Comparison of ENCODE assay signal across 11 mouse cellular contexts in the genomic region with DNA sequence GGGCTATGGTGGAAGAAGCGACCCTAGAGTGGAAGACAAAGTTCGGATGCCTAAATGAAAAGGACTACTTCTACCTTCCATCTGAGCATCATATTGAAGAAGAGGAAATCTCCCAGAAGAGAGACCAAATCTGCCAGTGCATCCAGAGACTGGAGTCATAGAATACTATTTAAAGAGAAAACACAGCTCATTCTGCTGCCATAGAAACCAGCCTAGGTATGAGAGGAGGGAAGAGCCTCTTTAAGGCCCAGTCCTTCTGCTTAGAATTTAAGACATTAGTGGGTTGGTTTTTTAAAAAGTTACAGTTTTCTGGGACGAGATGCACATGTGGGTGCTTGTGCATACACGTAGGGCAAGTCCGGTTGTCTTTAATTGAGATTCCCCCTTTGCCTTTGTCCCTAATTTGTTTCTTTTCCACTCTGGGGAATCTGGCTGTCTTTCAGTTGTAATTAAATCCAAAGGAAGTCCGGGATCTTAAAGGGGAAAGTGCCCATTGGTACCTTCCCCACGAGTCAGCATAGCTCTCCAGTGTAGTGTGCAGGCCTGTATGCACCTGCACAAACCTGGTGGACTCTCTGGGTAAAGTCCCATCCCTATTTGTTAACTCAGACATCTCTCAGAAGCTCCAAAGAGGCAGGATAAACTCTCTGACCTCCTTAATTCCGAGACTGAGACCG. TPM values are rescaled to one million over a fixed set of nuclear protein-coding genes. Genes with fewer than 3 reads are reported as not detected.
DNase-seq lines count a peak whose midpoint lies in the region; ATAC-seq and TF ChIP-seq lines count a peak whose summit lies in the region.
"Had no signal": no experiment of that assay in that cellular context is flagged by ENCODE, and none has a peak within 500 bp of the region (broad histone marks: within the 10 kb centered on the region; RNA-seq: fewer than 3 reads in every experiment).

No protein-coding gene starts in this region.

- no peaks in the 10 kb centered on the region for H3K36me3 ChIP-seq in heart, embryonic 15.5 days
- no peaks in the 10 kb centered on the region for H3K36me3 ChIP-seq in embryonic facial prominence, embryonic 10.5 days (replicated peaks)
- no peaks in the 10 kb centered on the region for H3K36me3 ChIP-seq in limb, embryonic 10.5 days

- peak overlapping the region; percentile 47 for H3K27ac ChIP-seq in heart, embryonic 15.5 days
- H3K27ac ChIP-seq in embryonic facial prominence, embryonic 10.5 days (replicated peaks): peak overlapping the region; percentile 40; the same call in 1 of the 2 replicates
- H3K27ac ChIP-seq in limb, embryonic 10.5 days: 0 out of 2 replicates have a peak overlapping the region, but pooled peaks have one; percentile 22

- 0 out of 2 replicates have a peak overlapping the region, but pooled peaks have one; percentile 9 for H3K9ac ChIP-seq in heart, embryonic 15.5 days
- H3K9ac ChIP-seq: liver, postnatal 0 days had no signal

- no peaks in the 10 kb centered on the region for H3K27me3 ChIP-seq in heart, embryonic 15.5 days
- peaks cover 33% of the 10 kb centered on the region for H3K27me3 ChIP-seq in embryonic facial prominence, embryonic 10.5 days (replicated peaks; ENCODE audit: low read depth, poor library complexity, severe bottlenecking)
- H3K27me3 ChIP-seq in limb, embryonic 10.5 days (ENCODE audit: low read depth, poor library complexity, severe bottlenecking): 0 out of 2 replicates have a peak, but pooled peaks cover 5% of the 10 kb centered on the region

- peaks cover 55% of the 10 kb centered on the region for H3K4me1 ChIP-seq in heart, embryonic 15.5 days (replicated peaks)
- H3K4me1 ChIP-seq in lung, adult 2 months (ENCODE audit: control insufficient read depth, insufficient read depth, low read length): peaks cover 7% of the 10 kb centered on the region
- H3K4me1 ChIP-seq in embryonic facial prominence, embryonic 10.5 days: peaks cover 59% of the 10 kb centered on the region
- peaks cover 44% of the 10 kb centered on the region for H3K4me1 ChIP-seq in limb, embryonic 10.5 days

- no peak for TF ChIP-seq POLR2A in lung, adult 2 months (IDR thresholded peaks at IDR 0.05; ENCODE audit: borderline replicate concordance, extremely low read depth, low read depth, low read length)

- DNase-seq in heart, adult 8-10 months (ENCODE audit: low spot score): no peak
- DNase-seq in lung, adult 2 months: no peak
- no peak for DNase-seq in lung, postnatal 25 days (ENCODE audit: low spot score)
- DNase-seq in embryonic facial prominence, embryonic 10.5 days (ENCODE audit: low spot score): no peak
- no peak for DNase-seq in limb, embryonic 10.5 days (ENCODE audit: low spot score)
- no peak for DNase-seq in right cerebral cortex, postnatal 36 days (ENCODE audit: low spot score in 2 of 2)
- DNase-seq: left cerebral cortex, postnatal 4 days; liver, postnatal 0 days; thymus, postnatal 25 days had no signal

- no peak overlapping the region for H3K4me3 ChIP-seq in heart, embryonic 15.5 days
- H3K4me3 ChIP-seq in lung, adult 2 months (replicated peaks; ENCODE audit: extremely low read depth, low read depth, low read length): peak overlapping the region; percentile 14
- no peak overlapping the region for H3K4me3 ChIP-seq in embryonic facial prominence, embryonic 10.5 days
- no peak overlapping the region for H3K4me3 ChIP-seq in limb, embryonic 10.5 days

- ATAC-seq in heart, embryonic 15.5 days (replicated peaks; ENCODE audit: insufficient number of reproducible peaks, insufficient read depth, low FRiP score, low read depth): no peak
- ATAC-seq: liver, postnatal 0 days; midbrain, embryonic 16.5 days had no signal

- peak overlapping the region; percentile 25; the same call in 1 of the 2 replicates for H3K4me2 ChIP-seq in heart, embryonic 15.5 days

- no peak for TF ChIP-seq CTCF in lung, adult 2 months (IDR thresholded peaks at IDR 0.05; ENCODE audit: insufficient read depth, low read length)

- no peaks in the 10 kb centered on the region for H3K9me3 ChIP-seq in heart, embryonic 15.5 days (replicated peaks)
- no peaks in the 10 kb centered on the region for H3K9me3 ChIP-seq in embryonic facial prominence, embryonic 10.5 days
- H3K9me3 ChIP-seq in limb, embryonic 10.5 days (replicated peaks): no peaks in the 10 kb centered on the region

- WGBS in heart, embryonic 15.5 days: 66% methylated on average over 9 of the region's 9 CpGs
- WGBS in lung, adult 2 months: 56% methylated on average over 9 of the region's 9 CpGs
- 44% methylated on average over 9 of the region's 9 CpGs for WGBS in embryonic facial prominence, embryonic 10.5 days
- 61% methylated on average over 9 of the region's 9 CpGs for WGBS in limb, embryonic 10.5 days

RNA-seq across cellular contexts. Expression of gene Rasl11b, which starts 5.5 kb away (rescaled TPM):
- polyA plus RNA-seq in heart, embryonic 15.5 days (2015; fragmentation: Nextera tagmentation; extraction: Ambion mirVana): 90.2 and 101 TPM in 2 replicates
- total RNA-seq in heart, adult 8-10 months (2022): 10 to 100 TPM; 36.0 to 52.1 (median 41.2) TPM
- 32.3 and 37.9 TPM in 2 replicates for polyA plus RNA-seq in lung, adult 2 months (2012; rRNA removed)
- 46.3 and 58.0 TPM in 2 replicates for polyA plus RNA-seq in embryonic facial prominence, embryonic 10.5 days (2016; fragmentation: Nextera tagmentation; extraction: Ambion mirVana)
- 40.7 and 91.2 TPM in 2 replicates for polyA plus RNA-seq in limb, embryonic 10.5 days (2016; fragmentation: Nextera tagmentation; extraction: Ambion mirVana)
